Mouse (Mus musculus) limb, embryonic 12.5 days (tissue): Measurements from ENCODE around the gene Dph6. TPM values are rescaled to one million over a fixed set of nuclear protein-coding genes. Genes with fewer than 3 reads are reported as not detected.

ENCODE experiments used
- ATAC-seq: fragments of 200-750 bp; cut with Nextera tagmentation; 2 replicates; pipeline ENCODE4 v1.8.0; 2017; ENCODE audit warnings: low read depth, moderate TSS enrichment; ENCODE audit not compliant: insufficient number of reproducible peaks, insufficient read depth, low FRiP score, low TSS enrichment
- H3K27ac ChIP-seq: fragments of 300-500 bp; sonication (generic); 2 replicates; pipeline ENCODE4 v1.5.1; 2016; ENCODE audit warnings: mild to moderate bottlenecking, moderate library complexity
- H3K27me3 ChIP-seq: fragments of 300-500 bp; sonication (generic); 2 replicates; pipeline ENCODE4 v1.6.1; 2016; ENCODE audit warnings: mild to moderate bottlenecking, moderate library complexity
- H3K36me3 ChIP-seq: fragments of 300-500 bp; sonication (generic); 2 replicates; pipeline ENCODE4 v1.6.1; 2016; ENCODE audit warnings: mild to moderate bottlenecking, moderate library complexity
- H3K4me1 ChIP-seq: fragments of 300-500 bp; sonication (generic); replicated peaks from 2 replicates; pipeline ENCODE4 v1.6.1; 2016
- H3K4me2 ChIP-seq: fragments of 300-500 bp; sonication (generic); 2 replicates; pipeline ENCODE4 v1.6.1; 2016; ENCODE audit warnings: mild to moderate bottlenecking, moderate library complexity
- H3K4me3 ChIP-seq: fragments of 300-500 bp; sonication (generic); replicated peaks from 2 replicates; pipeline ENCODE4 v1.5.1; 2016; ENCODE audit warnings: mild to moderate bottlenecking
- H3K9ac ChIP-seq: fragments of 300-500 bp; sonication (generic); replicated peaks from 2 replicates; pipeline ENCODE4 v1.6.1; 2016; ENCODE audit warnings: mild to moderate bottlenecking, moderate library complexity
- H3K9me3 ChIP-seq: fragments of 300-500 bp; sonication (generic); 2 replicates; pipeline ENCODE4 v1.6.1; 2016; ENCODE audit warnings: mild to moderate bottlenecking, moderate library complexity
- WGBS: fragments of 180-500 bp; shearing (Covaris S2); methylation state at CpG from one replicate; pipeline ENCODE4 v1.1.7; 2016; 5-methylcytosine and 5-hydroxymethylcytosine counted together
- polyA plus RNA-seq: library from polyadenylated mRNA; unstranded; fragments of >200 nt; fragmentation: Nextera tagmentation; extraction: Ambion mirVana; gene quantifications from 2 replicates; pipeline ENCODE4 v1.2.1, GENCODE M21; 2016

Gene Dph6
- polyA plus RNA-seq, 1 experiment from 2014 or later: 22.7 TPM

- Histone ChIP-seq H3K4me2 (no peak overlapping the region), H3K36me3 (0 out of 2 replicates have a peak, but pooled peaks cover 4% of the 10 kb centered on the region), H3K9me3 (no peaks in the 10 kb centered on the region), H3K9ac (no peak overlapping the region), H3K4me3 (no peak overlapping the region), H3K4me1 (no peaks in the 10 kb centered on the region), H3K27me3 (no peaks in the 10 kb centered on the region), H3K27ac (no peak overlapping the region)
- ATAC-seq: no peak
- 37% methylated on average over 1 of the region's 1 CpGs for WGBS
Measured at GRCm38 (mm10) chr2:114536032-114536431, 118.7 kb downstream of the Dph6 start.

GRCm38 (mm10) chr2:114531010-114531756 lies 123.6 kb downstream of the Dph6 start:
- Histone ChIP-seq H3K27me3 (no peaks in the 10 kb centered on the region), H3K4me3 (no peak overlapping the region), H3K9ac (no peak overlapping the region), H3K9me3 (no peaks in the 10 kb centered on the region), H3K27ac (no peak overlapping the region), H3K4me1 (no peaks in the 10 kb centered on the region), H3K4me2 (no peak overlapping the region), H3K36me3 (0 out of 2 replicates have a peak, but pooled peaks cover 4% of the 10 kb centered on the region)
- ATAC-seq: no peak
- WGBS: 74% methylated on average over 5 of the region's 5 CpGs

GRCm38 (mm10) chr2:114520414-114520813 lies 134.3 kb downstream of the Dph6 start:
- Histone ChIP-seq H3K4me1 (no peaks in the 10 kb centered on the region), H3K9me3 (no peaks in the 10 kb centered on the region), H3K27me3 (no peaks in the 10 kb centered on the region), H3K4me2 (no peak overlapping the region), H3K27ac (no peak overlapping the region), H3K36me3 (no peaks in the 10 kb centered on the region), H3K4me3 (no peak overlapping the region), H3K9ac (no peak overlapping the region)
- ATAC-seq: no peak
- WGBS: 92% methylated on average over 5 of the region's 5 CpGs

GRCm38 (mm10) chr2:114519907-114520306 lies 134.9 kb downstream of the Dph6 start:
- Histone ChIP-seq H3K4me2 (no peak overlapping the region), H3K9me3 (no peaks in the 10 kb centered on the region), H3K4me1 (no peaks in the 10 kb centered on the region), H3K27me3 (no peaks in the 10 kb centered on the region), H3K4me3 (no peak overlapping the region), H3K27ac (no peak overlapping the region), H3K9ac (no peak overlapping the region), H3K36me3 (no peaks in the 10 kb centered on the region)
- no peak for ATAC-seq
- WGBS: 71% methylated on average over 3 of the region's 3 CpGs

GRCm38 (mm10) chr2:114492398-114492797 lies 162.4 kb downstream of the Dph6 start:
- H3K27ac ChIP-seq: no peak overlapping the region
- no peak overlapping the region for H3K4me3 ChIP-seq
- 45% methylated on average over 3 of the region's 3 CpGs for WGBS
- H3K36me3 ChIP-seq: no peaks in the 10 kb centered on the region
- H3K4me1 ChIP-seq: no peaks in the 10 kb centered on the region
- no peaks in the 10 kb centered on the region for H3K9me3 ChIP-seq
- no peak overlapping the region for H3K4me2 ChIP-seq
- no peak overlapping the region for H3K9ac ChIP-seq
- no peak for ATAC-seq
- H3K27me3 ChIP-seq: no peaks in the 10 kb centered on the region

GRCm38 (mm10) chr2:114491907-114492306 lies 162.9 kb downstream of the Dph6 start:
- no peak overlapping the region for H3K4me3 ChIP-seq
- H3K27ac ChIP-seq: no peak overlapping the region
- no peaks in the 10 kb centered on the region for H3K36me3 ChIP-seq
- WGBS: 61% methylated on average over 3 of the region's 3 CpGs
- H3K27me3 ChIP-seq: no peaks in the 10 kb centered on the region
- H3K4me1 ChIP-seq: no peaks in the 10 kb centered on the region
- H3K9me3 ChIP-seq: no peaks in the 10 kb centered on the region
- ATAC-seq: no peak
- no peak overlapping the region for H3K9ac ChIP-seq
- H3K4me2 ChIP-seq: no peak overlapping the region

GRCm38 (mm10) chr2:114486980-114487379 lies 167.8 kb downstream of the Dph6 start:
- no peak for ATAC-seq
- Histone ChIP-seq H3K27me3 (no peaks in the 10 kb centered on the region), H3K4me3 (no peak overlapping the region), H3K27ac (no peak overlapping the region), H3K36me3 (no peaks in the 10 kb centered on the region), H3K4me2 (no peak overlapping the region), H3K9me3 (no peaks in the 10 kb centered on the region), H3K4me1 (no peaks in the 10 kb centered on the region), H3K9ac (no peak overlapping the region)
